Mouse (Mus musculus) lung, embryonic 14.5 days (tissue): ENCODE results near the gene Cyp26a1. TPM values are rescaled to one million over a fixed set of nuclear protein-coding genes. Genes with fewer than 3 reads are reported as not detected.

Experiments used
- ATAC-seq: fragments of 200-750 bp; cut with Nextera tagmentation; 2 replicates; pipeline ENCODE4 v1.8.0; 2017; ENCODE audit warnings: mild to moderate bottlenecking, moderate TSS enrichment, moderate library complexity; ENCODE audit not compliant: insufficient read depth
- DNase-seq: peaks from one replicate; pipeline ENCODE4 v3.0.0-alpha.2; 2015
- H3K27ac ChIP-seq: fragments of 300-500 bp; sonication (generic); 2 replicates; pipeline ENCODE4 v1.5.1; 2014; ENCODE audit warnings: low read depth, mild to moderate bottlenecking, moderate library complexity
- H3K27me3 ChIP-seq: fragments of 300-500 bp; sonication (generic); 2 replicates; pipeline ENCODE4 v1.6.1; 2014; ENCODE audit warnings: low read length, control low read depth; ENCODE audit not compliant: insufficient read depth
- H3K36me3 ChIP-seq: fragments of 300-500 bp; sonication (generic); 2 replicates; pipeline ENCODE4 v1.6.1; 2014; ENCODE audit warnings: control low read depth; ENCODE audit not compliant: insufficient read depth
- H3K4me1 ChIP-seq: fragments of 300-500 bp; sonication (generic); 2 replicates; pipeline ENCODE4 v1.6.1; 2014; ENCODE audit warnings: antibody characterized with exemption, control low read depth; ENCODE audit not compliant: insufficient read depth
- H3K4me2 ChIP-seq: fragments of 300-500 bp; sonication (generic); 2 replicates; pipeline ENCODE4 v1.6.1; 2014; ENCODE audit warnings: mild to moderate bottlenecking
- H3K4me3 ChIP-seq: fragments of 300-500 bp; sonication (generic); 2 replicates; pipeline ENCODE4 v1.5.1; 2014; ENCODE audit warnings: low read depth, low read length
- H3K9ac ChIP-seq: fragments of 300-500 bp; sonication (generic); 2 replicates; pipeline ENCODE4 v1.6.1; 2014
- H3K9me3 ChIP-seq: fragments of 300-500 bp; sonication (generic); 2 replicates; pipeline ENCODE4 v1.6.1; 2016; ENCODE audit warnings: low read depth, low read length, control low read depth
- CTCF ChIP-seq: IDR thresholded peaks from 2 replicates; pipeline ENCODE4 v1.5.1; 2016; ENCODE audit warnings: antibody characterized with exemption, low read depth
- WGBS: fragments of 180-500 bp; shearing (Covaris S2); extraction: QIAGEN DNeasy Blood & Tissue Kit; methylation state at CpG from one replicate; pipeline ENCODE4 v1.1.7; 2014; 5-methylcytosine and 5-hydroxymethylcytosine counted together
- polyA plus RNA-seq: library from polyadenylated mRNA; unstranded; fragments of >200 nt; fragmentation: Nextera tagmentation; extraction: Ambion mirVana; gene quantifications from 2 replicates; pipeline ENCODE4 v1.2.1, GENCODE M21; 2014

The Cyp26a1 gene
- polyA plus RNA-seq, 1 experiment from 2014 or later, result not detected

DNA sequence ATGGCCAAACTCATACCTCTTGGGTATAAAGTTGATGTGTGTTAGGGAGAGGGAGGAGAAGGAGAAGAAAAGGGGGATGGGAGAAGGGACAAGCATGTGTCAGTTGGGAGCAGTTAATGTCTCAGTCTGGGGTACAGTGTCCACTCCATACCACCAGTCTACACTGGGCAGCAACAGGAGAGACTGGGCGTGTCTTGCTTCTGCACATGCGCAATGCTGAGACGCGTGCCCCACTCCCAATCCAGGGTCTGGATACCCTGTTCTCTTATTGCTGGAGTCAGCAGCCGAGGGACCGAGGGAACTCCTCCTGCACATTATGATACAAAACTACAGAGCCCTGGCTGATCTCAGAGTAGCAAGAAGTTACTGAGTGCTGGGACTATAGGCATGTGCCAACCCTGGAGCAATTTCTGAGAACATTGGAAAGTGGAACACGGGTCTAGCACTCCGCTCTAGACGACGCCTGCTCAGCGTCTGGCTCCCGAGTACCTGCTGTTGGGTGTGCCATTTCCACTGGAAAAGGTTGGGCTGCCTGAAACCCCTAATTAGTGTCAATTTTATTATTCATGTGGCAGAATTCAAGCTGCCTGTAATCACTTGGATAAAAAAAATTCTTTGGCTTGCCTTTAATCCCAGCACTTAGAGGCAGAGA is 19.1 kb downstream of the Cyp26a1 start:
- Histone ChIP-seq H3K4me3 (no peak overlapping the region), H3K36me3 (no peaks in the 10 kb centered on the region), H3K4me1 (no peaks in the 10 kb centered on the region), H3K27me3 (no peaks in the 10 kb centered on the region), H3K4me2 (no peak overlapping the region), H3K9ac (no peak overlapping the region), H3K9me3 (no peaks in the 10 kb centered on the region), H3K27ac (no peak overlapping the region)
- WGBS, result 75% methylated on average over 12 of the region's 12 CpGs
- ATAC-seq (no peak), DNase-seq (no peak)
- TF ChIP-seq CTCF, result no peak

DNA sequence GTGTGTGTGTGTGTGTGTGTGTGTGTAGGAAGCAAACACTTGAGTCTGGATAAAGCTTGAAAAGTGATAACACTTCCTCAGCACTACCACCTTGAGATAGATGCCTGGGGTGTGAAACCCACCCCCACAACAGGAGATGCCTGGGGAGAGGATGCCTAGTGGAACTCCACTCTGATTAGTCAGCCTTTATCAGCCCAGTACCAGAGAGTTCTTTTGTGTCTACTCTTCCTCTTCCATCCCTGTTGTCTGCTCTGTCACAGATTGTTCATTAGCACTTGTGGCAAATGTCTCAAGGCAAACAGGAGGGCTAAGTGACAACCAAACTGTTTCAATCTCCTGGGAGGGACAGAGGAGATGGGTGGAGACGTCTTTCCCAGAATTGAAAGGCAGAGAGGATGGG is 21.6 kb downstream of the Cyp26a1 start:
- DNase-seq (no peak), ATAC-seq (no peak)
- no peak overlapping the region for H3K27ac ChIP-seq
- H3K27me3 ChIP-seq, result no peaks in the 10 kb centered on the region
- H3K9ac ChIP-seq, result no peak overlapping the region
- no peak overlapping the region for H3K4me3 ChIP-seq
- WGBS, result 13% methylated on average over 1 of the region's 1 CpGs
- H3K4me1 ChIP-seq, result no peaks in the 10 kb centered on the region
- no peaks in the 10 kb centered on the region for H3K9me3 ChIP-seq
- H3K4me2 ChIP-seq, result no peak overlapping the region
- no peaks in the 10 kb centered on the region for H3K36me3 ChIP-seq
- TF ChIP-seq CTCF, result no peak

DNA sequence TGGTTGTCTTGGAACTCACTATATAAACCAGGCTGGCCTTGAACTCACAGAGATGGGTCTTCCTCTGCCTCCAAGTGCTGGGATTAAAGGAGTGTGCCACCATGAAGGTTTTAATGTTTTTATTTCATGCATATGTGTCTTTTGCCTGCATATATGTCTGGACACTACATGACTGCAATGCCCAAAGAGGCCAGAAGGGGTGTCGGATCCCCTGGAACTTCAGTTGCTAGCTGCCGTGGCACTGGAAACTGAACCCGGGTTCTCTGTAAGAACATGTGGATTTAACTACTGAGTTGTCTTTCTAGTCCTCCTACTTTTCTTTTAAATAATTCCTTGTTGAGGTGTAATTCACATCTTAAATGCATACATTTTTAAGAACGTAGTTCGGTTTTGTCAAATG is 27.0 kb downstream of the Cyp26a1 start:
- DNase-seq (no peak), ATAC-seq (no peak)
- Histone ChIP-seq H3K4me3 (no peak overlapping the region), H3K36me3 (no peaks in the 10 kb centered on the region), H3K9me3 (0 out of 2 replicates have a peak, but pooled peaks cover 3% of the 10 kb centered on the region), H3K4me2 (no peak overlapping the region), H3K9ac (no peak overlapping the region), H3K27me3 (no peaks in the 10 kb centered on the region), H3K27ac (no peak overlapping the region), H3K4me1 (no peaks in the 10 kb centered on the region)
- 0 out of 2 replicates have a peak, but pooled peaks have one; percentile 6 for TF ChIP-seq CTCF
- 93% methylated on average over 5 of the region's 5 CpGs for WGBS

DNA sequence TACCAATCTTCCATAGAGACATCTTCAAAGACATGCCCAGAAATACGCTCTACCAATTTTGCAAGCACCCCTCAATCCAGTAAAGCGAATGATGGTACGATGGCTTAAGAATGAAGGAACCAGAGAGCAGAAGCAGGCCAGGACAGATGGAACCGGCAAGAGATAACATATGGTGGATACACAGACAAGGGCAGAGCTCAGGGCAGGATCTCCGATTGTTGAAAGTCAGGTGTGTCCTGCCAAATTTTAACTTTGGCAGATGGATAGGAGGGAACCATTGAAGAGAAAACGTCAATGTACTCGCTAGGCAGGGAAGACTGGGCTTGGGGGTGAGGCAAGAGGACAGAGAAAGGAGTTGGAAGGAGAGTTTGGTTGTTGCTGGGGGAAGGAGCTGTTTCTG is 29.0 kb downstream of the Cyp26a1 start:
- Histone ChIP-seq H3K27ac (no peak overlapping the region), H3K4me2 (no peak overlapping the region), H3K9me3 (0 out of 2 replicates have a peak, but pooled peaks cover 3% of the 10 kb centered on the region), H3K4me3 (no peak overlapping the region), H3K9ac (no peak overlapping the region), H3K36me3 (no peaks in the 10 kb centered on the region), H3K27me3 (no peaks in the 10 kb centered on the region), H3K4me1 (no peaks in the 10 kb centered on the region)
- no peak for TF ChIP-seq CTCF
- ATAC-seq (no peak), DNase-seq (no peak)
- 89% methylated on average over 7 of the region's 7 CpGs for WGBS

DNA sequence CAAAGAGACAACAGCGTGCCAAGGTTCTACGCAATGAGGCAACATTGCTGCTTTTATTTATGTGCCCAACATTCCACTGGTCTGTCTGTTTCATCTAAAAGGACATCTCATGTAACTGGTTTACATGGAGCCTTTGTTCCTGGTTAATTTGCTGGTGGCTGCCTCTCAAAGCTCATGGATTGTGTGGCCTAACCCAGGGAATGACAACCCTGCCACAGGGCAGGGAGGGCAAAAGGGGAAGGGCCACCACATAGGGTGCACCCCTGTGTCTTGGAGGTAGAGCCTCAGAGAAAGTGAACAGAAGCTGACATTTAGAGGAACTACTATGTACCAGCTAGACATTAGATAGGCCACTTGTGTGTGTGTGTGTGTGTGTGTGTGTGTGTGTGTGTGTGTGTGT is 29.8 kb downstream of the Cyp26a1 start:
- Histone ChIP-seq H3K4me1 (no peaks in the 10 kb centered on the region), H3K27me3 (no peaks in the 10 kb centered on the region), H3K4me3 (no peak overlapping the region), H3K9me3 (0 out of 2 replicates have a peak, but pooled peaks cover 3% of the 10 kb centered on the region), H3K27ac (no peak overlapping the region), H3K4me2 (no peak overlapping the region), H3K36me3 (no peaks in the 10 kb centered on the region), H3K9ac (no peak overlapping the region)
- no peak for TF ChIP-seq CTCF
- 98% methylated on average over 2 of the region's 2 CpGs for WGBS
- no peak for DNase-seq
- ATAC-seq, result no peak

DNA sequence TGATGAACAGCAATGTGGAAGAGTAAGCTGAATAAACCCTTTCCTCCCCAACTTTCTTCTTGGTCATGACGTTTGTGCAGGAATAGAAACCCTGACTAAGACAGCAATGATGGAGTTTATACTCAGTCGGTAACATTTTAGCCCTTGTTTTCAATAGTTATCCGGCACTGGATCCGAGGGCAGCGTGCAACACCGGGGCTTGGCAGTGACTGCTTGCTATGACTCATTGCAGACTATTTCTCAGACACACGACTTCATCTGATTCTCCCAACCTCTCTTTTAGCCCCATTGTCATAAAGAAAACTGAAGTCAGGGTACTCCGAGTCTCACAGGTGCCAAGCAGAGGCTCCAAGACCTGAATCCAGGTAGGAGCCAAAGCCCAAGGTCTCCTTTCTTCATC is 37.8 kb downstream of the Cyp26a1 start:
- H3K4me2 ChIP-seq, result no peak overlapping the region
- no peak overlapping the region for H3K4me3 ChIP-seq
- no peak for TF ChIP-seq CTCF
- 84% methylated on average over 8 of the region's 8 CpGs for WGBS
- H3K36me3 ChIP-seq, result no peaks in the 10 kb centered on the region
- ATAC-seq, result no peak
- H3K27ac ChIP-seq, result no peak overlapping the region
- H3K9me3 ChIP-seq, result no peaks in the 10 kb centered on the region
- no peaks in the 10 kb centered on the region for H3K4me1 ChIP-seq
- no peak for DNase-seq
- no peaks in the 10 kb centered on the region for H3K27me3 ChIP-seq
- H3K9ac ChIP-seq, result no peak overlapping the region

DNA sequence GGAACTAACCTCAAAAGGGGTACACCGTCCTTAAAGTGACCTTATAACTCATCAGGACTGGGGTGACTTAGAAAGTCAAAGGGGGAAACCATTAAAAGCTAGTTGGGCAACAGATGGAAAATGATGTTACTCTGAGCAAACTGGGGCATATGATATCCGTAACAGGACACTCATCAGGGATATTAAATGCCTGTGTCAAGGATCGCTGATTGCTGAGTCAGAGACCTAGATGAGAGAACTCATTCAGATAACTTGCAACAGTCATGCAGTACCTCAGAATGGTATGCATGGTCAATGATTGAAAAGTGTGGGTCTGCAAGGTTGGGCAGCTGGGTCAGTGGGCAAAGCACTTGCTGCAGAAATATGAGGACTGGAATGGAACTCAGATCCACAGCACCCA is 41.0 kb downstream of the Cyp26a1 start:
- no peak overlapping the region for H3K4me3 ChIP-seq
- H3K4me2 ChIP-seq, result no peak overlapping the region
- no peaks in the 10 kb centered on the region for H3K36me3 ChIP-seq
- TF ChIP-seq CTCF, result no peak
- no peaks in the 10 kb centered on the region for H3K27me3 ChIP-seq
- DNase-seq (no peak), ATAC-seq (no peak)
- no peak overlapping the region for H3K27ac ChIP-seq
- no peaks in the 10 kb centered on the region for H3K4me1 ChIP-seq
- H3K9me3 ChIP-seq, result no peaks in the 10 kb centered on the region
- whole genome bisulfite sequencing, result 81% methylated on average over 3 of the region's 3 CpGs
- H3K9ac ChIP-seq, result no peak overlapping the region
